Mouse (Mus musculus): Measurements from ENCODE around the gene Srl. TPM values are rescaled to one million over a fixed set of nuclear protein-coding genes. Genes with fewer than 3 reads are reported as not detected.
A peak's percentile ranks its signal among the peaks of the same experiment; 100 is the strongest.
"Not testable (repeated sequence)": the region's sequence is repeated elsewhere in the genome, so short reads cannot be mapped to it uniquely, and the experiment has no call there.

Srl gene
- total and polyA plus RNA-seq, 2 experiments from 2014 or later: 419 to 910 TPM

DNA sequence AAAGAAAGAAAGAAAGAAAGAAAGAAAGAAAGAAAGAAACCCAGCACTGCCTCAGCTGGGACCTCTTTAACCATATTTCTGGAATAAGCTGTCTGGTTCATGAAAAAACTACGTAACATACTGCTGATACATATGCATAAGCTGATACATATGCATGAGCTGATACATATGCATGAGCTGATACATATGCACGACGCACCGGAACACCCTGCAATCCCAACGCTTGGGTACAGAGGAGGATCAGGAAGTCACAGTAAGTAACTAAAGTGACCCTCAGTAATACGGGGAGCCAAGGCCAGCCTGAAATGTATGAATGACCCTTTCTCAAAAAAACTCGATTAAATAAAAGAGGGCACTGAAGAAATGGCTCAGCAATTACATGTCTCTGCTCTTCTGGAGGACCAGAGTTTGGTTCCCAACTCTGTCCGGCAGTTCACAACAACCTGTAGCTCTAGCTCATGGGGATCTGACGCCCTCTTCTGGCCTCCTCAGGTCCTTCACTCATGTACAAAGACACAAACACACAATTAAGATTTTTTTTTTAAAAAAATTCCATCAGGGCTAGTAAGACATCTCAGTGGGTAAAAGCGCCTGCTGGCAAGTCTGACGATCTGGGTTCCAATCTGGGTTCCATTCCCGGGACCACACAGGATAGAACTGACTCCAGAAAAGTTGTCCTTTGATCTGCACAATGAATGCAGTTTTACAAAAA is 1.4 kb downstream of the Srl start:
- no peak overlapping the region for H3K4me3 ChIP-seq (ENCODE audit: low read depth, low read length)
- H3K9ac ChIP-seq (replicated peaks; ENCODE audit: low read depth, low read length): no peak overlapping the region
- H3K4me1 ChIP-seq (ENCODE audit: control insufficient read depth, insufficient read depth): peaks cover 13% of the 10 kb centered on the region; the same call in 1 of the 2 replicates
- H3K27me3 ChIP-seq (ENCODE audit: control insufficient read depth, insufficient read depth, low read length): no peaks in the 10 kb centered on the region
- H3K36me3 ChIP-seq (replicated peaks; ENCODE audit: control insufficient read depth, insufficient read depth, low read length): 0 out of 2 replicates have a peak, but pooled peaks cover 6% of the 10 kb centered on the region
- no peaks in the 10 kb centered on the region for H3K9me3 ChIP-seq (replicated peaks; ENCODE audit: control insufficient read depth, low read length)
- no peak overlapping the region for H3K4me2 ChIP-seq (ENCODE audit: low read depth, low read length)
- TF ChIP-seq EP300 (IDR thresholded peaks at IDR 0.05; ENCODE audit: low read depth): no peak
- no peak for TF ChIP-seq CTCF (IDR thresholded peaks at IDR 0.05; ENCODE audit: low read depth)
- WGBS: 85% methylated on average over 12 of the region's 12 CpGs
- no peak overlapping the region for H3K27ac ChIP-seq (ENCODE audit: low read depth)
- DNase-seq (ENCODE audit: low spot score) (no peak), ATAC-seq (ENCODE audit: insufficient read depth, low read depth) (no peak)

DNA sequence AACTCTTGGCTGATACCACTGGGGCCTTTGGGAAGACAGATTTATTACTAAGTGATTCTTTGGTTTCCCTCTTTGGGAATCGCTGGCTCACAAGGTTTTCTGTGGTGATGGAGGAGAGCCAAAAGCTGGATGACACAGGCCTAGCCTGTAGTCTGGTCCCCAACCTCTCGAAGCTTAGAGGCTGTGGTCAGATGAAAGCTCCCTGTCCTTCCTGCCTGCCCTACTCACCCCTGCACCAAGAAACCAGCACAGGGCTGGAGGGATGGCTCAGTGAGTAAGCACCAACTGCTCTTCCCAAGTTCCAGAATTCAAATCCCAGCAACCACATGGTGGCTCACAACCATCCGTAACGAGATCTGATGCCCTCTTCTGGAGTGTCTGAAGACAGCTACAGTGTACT is 2.1 kb downstream of the Srl start:
- no peak overlapping the region for H3K27ac ChIP-seq (ENCODE audit: low read depth)
- no peak overlapping the region for H3K9ac ChIP-seq (replicated peaks; ENCODE audit: low read depth, low read length)
- WGBS: 84% methylated on average over 4 of the region's 4 CpGs
- DNase-seq (ENCODE audit: low spot score): no peak
- no peaks in the 10 kb centered on the region for H3K36me3 ChIP-seq (replicated peaks; ENCODE audit: control insufficient read depth, insufficient read depth, low read length)
- H3K4me3 ChIP-seq (ENCODE audit: low read depth, low read length): no peak overlapping the region
- H3K4me1 ChIP-seq (ENCODE audit: control insufficient read depth, insufficient read depth): peaks cover 13% of the 10 kb centered on the region; the same call in 1 of the 2 replicates
- no peak overlapping the region for H3K4me2 ChIP-seq (ENCODE audit: low read depth, low read length)
- ATAC-seq (ENCODE audit: insufficient read depth, low read depth): no peak
- no peaks in the 10 kb centered on the region for H3K27me3 ChIP-seq (ENCODE audit: control insufficient read depth, insufficient read depth, low read length)
- TF ChIP-seq EP300 (IDR thresholded peaks at IDR 0.05; ENCODE audit: low read depth) (no peak), CTCF (IDR thresholded peaks at IDR 0.05; ENCODE audit: low read depth) (no peak)
- no peaks in the 10 kb centered on the region for H3K9me3 ChIP-seq (replicated peaks; ENCODE audit: control insufficient read depth, low read length)

DNA sequence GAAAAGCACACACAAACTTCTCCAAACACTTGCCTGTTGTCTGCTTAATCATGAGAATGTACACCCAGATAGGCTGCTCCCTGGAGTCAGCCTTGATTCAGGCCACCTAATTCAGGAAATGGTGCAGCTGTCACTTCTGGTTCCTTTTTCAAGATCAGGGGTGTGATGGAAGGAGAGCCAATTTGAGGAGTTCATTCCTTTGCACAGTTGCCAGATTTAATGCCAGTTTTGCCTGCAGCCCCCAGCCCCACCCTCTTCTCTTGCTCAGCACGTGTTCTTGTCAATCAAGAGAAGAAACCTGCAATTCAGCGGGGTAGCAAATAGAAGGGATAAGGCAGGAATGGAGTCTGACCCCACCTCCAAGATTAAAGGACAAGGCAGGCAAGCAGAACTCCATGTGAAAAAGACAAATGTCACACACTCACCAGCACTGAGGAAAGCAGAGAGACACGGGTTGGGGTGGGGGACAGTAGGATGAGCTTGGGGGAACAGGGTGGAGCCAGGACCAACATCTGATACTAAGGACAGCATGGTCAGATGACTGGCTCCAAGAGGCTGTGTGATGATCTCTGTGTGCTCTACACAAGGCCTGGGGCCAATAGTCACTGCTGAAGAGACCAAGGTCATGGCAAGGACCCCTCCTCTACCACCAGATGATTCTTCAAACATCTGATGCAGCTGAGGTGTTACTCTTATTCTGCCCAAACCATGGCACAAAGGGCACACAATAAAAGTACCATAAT is 3.8 kb downstream of the Srl start:
- TF ChIP-seq EP300 (IDR thresholded peaks at IDR 0.05; ENCODE audit: low read depth) (no peak), CTCF (IDR thresholded peaks at IDR 0.05; ENCODE audit: low read depth) (no peak)
- H3K4me2 ChIP-seq (ENCODE audit: low read depth, low read length): no peak overlapping the region
- ATAC-seq (ENCODE audit: insufficient read depth, low read depth): no peak

GRCm38 (mm10) chr16:4527373-4527772 is 14.2 kb downstream of the Srl start:
- 85% methylated on average over 12 of the region's 12 CpGs for WGBS
- not testable (repeated sequence) for H3K4me2 ChIP-seq (ENCODE audit: low read depth, low read length); H3K4me1 ChIP-seq (ENCODE audit: control insufficient read depth, insufficient read depth); H3K4me3 ChIP-seq (ENCODE audit: low read depth, low read length); H3K9ac ChIP-seq (replicated peaks; ENCODE audit: low read depth, low read length); H3K9me3 ChIP-seq (replicated peaks; ENCODE audit: control insufficient read depth, low read length); ATAC-seq (ENCODE audit: insufficient read depth, low read depth); DNase-seq (ENCODE audit: low spot score); H3K27ac ChIP-seq (ENCODE audit: low read depth); H3K36me3 ChIP-seq (replicated peaks; ENCODE audit: control insufficient read depth, insufficient read depth, low read length); H3K27me3 ChIP-seq (ENCODE audit: control insufficient read depth, insufficient read depth, low read length)

More for the DNA sequence above, 3.8 kb downstream of the Srl start:
- DNase-seq (ENCODE audit: low spot score): no peak
- H3K27me3 ChIP-seq (ENCODE audit: control insufficient read depth, insufficient read depth, low read length): no peaks in the 10 kb centered on the region
- no peaks in the 10 kb centered on the region for H3K36me3 ChIP-seq (replicated peaks; ENCODE audit: control insufficient read depth, insufficient read depth, low read length)
- 36% methylated on average over 3 of the region's 3 CpGs for WGBS
- peaks cover 13% of the 10 kb centered on the region; the same call in 1 of the 2 replicates for H3K4me1 ChIP-seq (ENCODE audit: control insufficient read depth, insufficient read depth)
- H3K9ac ChIP-seq (replicated peaks; ENCODE audit: low read depth, low read length): no peak overlapping the region
- no peaks in the 10 kb centered on the region for H3K9me3 ChIP-seq (replicated peaks; ENCODE audit: control insufficient read depth, low read length)
- no peak overlapping the region for H3K4me3 ChIP-seq (ENCODE audit: low read depth, low read length)
- H3K27ac ChIP-seq (ENCODE audit: low read depth): no peak overlapping the region

- Histone ChIP-seq H3K4me3 (ENCODE audit: low read depth, low read length) (peak overlapping the region; percentile 69), H3K9ac (replicated peaks; ENCODE audit: low read depth, low read length) (peak overlapping the region; percentile 92), H3K4me1 (ENCODE audit: control insufficient read depth, insufficient read depth) (no peaks in the 10 kb centered on the region; the same call in 1 of the 2 replicates), H3K9me3 (replicated peaks; ENCODE audit: control insufficient read depth, low read length) (0 out of 2 replicates have a peak, but pooled peaks cover 3% of the 10 kb centered on the region), H3K4me2 (ENCODE audit: low read depth, low read length) (peak overlapping the region; percentile 60), H3K27ac (ENCODE audit: low read depth) (peak overlapping the region; percentile 99), H3K27me3 (ENCODE audit: control insufficient read depth, insufficient read depth, low read length) (no peaks in the 10 kb centered on the region), H3K36me3 (replicated peaks; ENCODE audit: control insufficient read depth, insufficient read depth, low read length) (no peaks in the 10 kb centered on the region)
- no peak for DNase-seq (ENCODE audit: low spot score)
- TF ChIP-seq EP300 (IDR thresholded peaks at IDR 0.05; ENCODE audit: low read depth) (no peak), CTCF (IDR thresholded peaks at IDR 0.05; ENCODE audit: low read depth) (no peak)
- 37% methylated on average over 7 of the region's 7 CpGs for WGBS
- no peak for ATAC-seq (ENCODE audit: insufficient read depth, low read depth)
Measured at GRCm38 (mm10) chr16:4523313-4524004, 18.2 kb downstream of the Srl start.

All from heart, postnatal 0 days (tissue).